Mouse (Mus musculus) stomach, embryonic 15.5 days (tissue): ENCODE measurements around the gene Ermap. TPM values are rescaled to one million over a fixed set of nuclear protein-coding genes. Genes with fewer than 3 reads are reported as not detected.

Experiments used
- ATAC-seq: fragments of 200-750 bp; cut with Nextera tagmentation; 2 replicates; pipeline ENCODE4 v1.8.0; 2017; ENCODE audit warnings: low read depth, moderate number of reproducible peaks, moderate TSS enrichment; ENCODE audit not compliant: insufficient read depth, low FRiP score
- H3K27ac ChIP-seq: fragments of 300-500 bp; sonication (generic); 2 replicates; pipeline ENCODE4 v1.5.1; 2015; ENCODE audit warnings: mild to moderate bottlenecking, inconsistent platforms
- H3K27me3 ChIP-seq: fragments of 300-500 bp; sonication (generic); replicated peaks from 2 replicates; pipeline ENCODE4 v1.6.1; 2015; ENCODE audit warnings: inconsistent platforms
- H3K36me3 ChIP-seq: fragments of 300-500 bp; sonication (generic); 2 replicates; pipeline ENCODE4 v1.6.1; 2015; ENCODE audit warnings: inconsistent platforms
- H3K4me1 ChIP-seq: fragments of 300-500 bp; sonication (generic); 2 replicates; pipeline ENCODE4 v1.6.1; 2015; ENCODE audit warnings: inconsistent platforms
- H3K4me2 ChIP-seq: fragments of 300-500 bp; sonication (generic); 2 replicates; pipeline ENCODE4 v1.6.1; 2015; ENCODE audit warnings: mild to moderate bottlenecking, inconsistent platforms
- H3K4me3 ChIP-seq: fragments of 300-500 bp; sonication (generic); replicated peaks from 2 replicates; pipeline ENCODE4 v1.5.1; 2015; ENCODE audit warnings: inconsistent platforms
- H3K9ac ChIP-seq: fragments of 300-500 bp; sonication (generic); 2 replicates; pipeline ENCODE4 v1.6.1; 2015; ENCODE audit warnings: inconsistent platforms
- H3K9me3 ChIP-seq: fragments of 300-500 bp; sonication (generic); 2 replicates; pipeline ENCODE4 v1.6.1; 2016; ENCODE audit warnings: inconsistent platforms
- WGBS: fragments of 180-500 bp; shearing (Covaris S2); methylation state at CpG from one replicate; pipeline ENCODE4 v1.1.7; 2015; 5-methylcytosine and 5-hydroxymethylcytosine counted together
- polyA plus RNA-seq: library from polyadenylated mRNA; unstranded; fragments of >200 nt; fragmentation: Nextera tagmentation; extraction: Ambion mirVana; gene quantifications from 2 replicates; pipeline ENCODE4 v1.2.1, GENCODE M21; 2015

The Ermap gene
- polyA plus RNA-seq, 1 experiment from 2014 or later, result 30.3 TPM

GRCm38 (mm10) chr4:119183525-119183924 lies 6.3 kb downstream of the Ermap start:
- no peak overlapping the region for H3K4me3 ChIP-seq
- no peaks in the 10 kb centered on the region for H3K9me3 ChIP-seq
- 35% methylated on average over 1 of the region's 1 CpGs for whole genome bisulfite sequencing
- ATAC-seq, result no peak
- no peak overlapping the region for H3K27ac ChIP-seq
- no peak overlapping the region for H3K4me2 ChIP-seq
- no peaks in the 10 kb centered on the region for H3K4me1 ChIP-seq
- no peaks in the 10 kb centered on the region for H3K27me3 ChIP-seq
- H3K36me3 ChIP-seq, result no peaks in the 10 kb centered on the region
- H3K9ac ChIP-seq, result no peak overlapping the region

GRCm38 (mm10) chr4:119181456-119181855 lies 8.4 kb downstream of the Ermap start:
- no peak overlapping the region for H3K9ac ChIP-seq
- H3K4me2 ChIP-seq, result no peak overlapping the region
- no peaks in the 10 kb centered on the region for H3K27me3 ChIP-seq
- H3K9me3 ChIP-seq, result no peaks in the 10 kb centered on the region
- H3K27ac ChIP-seq, result no peak overlapping the region
- no peaks in the 10 kb centered on the region for H3K4me1 ChIP-seq
- ATAC-seq, result no peak
- 74% methylated on average over 9 of the region's 9 CpGs for WGBS
- H3K36me3 ChIP-seq, result no peaks in the 10 kb centered on the region
- no peak overlapping the region for H3K4me3 ChIP-seq

- no peak for ATAC-seq
- H3K9ac ChIP-seq, result no peak overlapping the region
- no peaks in the 10 kb centered on the region for H3K4me1 ChIP-seq
- H3K9me3 ChIP-seq, result no peaks in the 10 kb centered on the region
- H3K27ac ChIP-seq, result no peak overlapping the region
- 57% methylated on average over 4 of the region's 4 CpGs for WGBS
- no peaks in the 10 kb centered on the region for H3K36me3 ChIP-seq
- no peak overlapping the region for H3K4me2 ChIP-seq
- no peak overlapping the region for H3K4me3 ChIP-seq
- H3K27me3 ChIP-seq, result no peaks in the 10 kb centered on the region
Observed at GRCm38 (mm10) chr4:119180133-119180707, 9.6 kb downstream of the Ermap start.

- no peak for ATAC-seq
- Histone ChIP-seq H3K9me3 (no peaks in the 10 kb centered on the region), H3K27ac (no peak overlapping the region), H3K27me3 (no peaks in the 10 kb centered on the region), H3K36me3 (no peaks in the 10 kb centered on the region), H3K9ac (no peak overlapping the region), H3K4me1 (no peaks in the 10 kb centered on the region), H3K4me3 (no peak overlapping the region), H3K4me2 (no peak overlapping the region)
- WGBS, result 66% methylated on average over 18 of the region's 18 CpGs
Observed at GRCm38 (mm10) chr4:119178331-119178730, 11.5 kb downstream of the Ermap start.

- Histone ChIP-seq H3K4me2 (no peak overlapping the region), H3K4me3 (no peak overlapping the region), H3K4me1 (peaks cover 5% of the 10 kb centered on the region), H3K9me3 (no peaks in the 10 kb centered on the region), H3K36me3 (no peaks in the 10 kb centered on the region), H3K27ac (no peak overlapping the region), H3K9ac (no peak overlapping the region), H3K27me3 (no peaks in the 10 kb centered on the region)
- WGBS, result 72% methylated on average over 5 of the region's 5 CpGs
- no peak for ATAC-seq
Observed at GRCm38 (mm10) chr4:119177702-119178101, 12.1 kb downstream of the Ermap start.

- peak within 1 kb of the TSS; percentile 62 for H3K4me2 ChIP-seq
- peak within 1 kb of the TSS; percentile 76 for H3K9ac ChIP-seq
- peak within 1 kb of the TSS; percentile 82 for H3K4me3 ChIP-seq
- H3K27me3 ChIP-seq, result no peaks in the 10 kb centered on the region
- no peak within 1 kb of the TSS for H3K27ac ChIP-seq
- under 1% methylated on average over 39 of the region's 40 CpGs for WGBS
- H3K9me3 ChIP-seq, result no peaks in the 10 kb centered on the region
- ATAC-seq, result peak; percentile 100
- peaks cover 8% of the 10 kb centered on the region for H3K4me1 ChIP-seq
- H3K36me3 ChIP-seq, result 0 out of 2 replicates have a peak, but pooled peaks cover 9% of the 10 kb centered on the region
Observed at GRCm38 (mm10) chr4:119173851-119174453, 15.9 kb downstream of the Ermap start, which contains the start of gene Zfp691. Gene Zfp691 (minus strand): TSS chr4:119174195.

- no peak for ATAC-seq
- H3K4me2 ChIP-seq, result peak overlapping the region; percentile 62
- H3K4me3 ChIP-seq, result peak overlapping the region; percentile 82
- H3K9me3 ChIP-seq, result no peaks in the 10 kb centered on the region
- H3K9ac ChIP-seq, result peak overlapping the region; percentile 76; the same call in 1 of the 2 replicates
- no peak overlapping the region for H3K27ac ChIP-seq
- H3K4me1 ChIP-seq, result peaks cover 8% of the 10 kb centered on the region
- H3K36me3 ChIP-seq, result 0 out of 2 replicates have a peak, but pooled peaks cover 11% of the 10 kb centered on the region
- 32% methylated on average over 18 of the region's 18 CpGs for WGBS
- no peaks in the 10 kb centered on the region for H3K27me3 ChIP-seq
Observed at GRCm38 (mm10) chr4:119172919-119173650, 16.7 kb downstream of the Ermap start.

GRCm38 (mm10) chr4:119167663-119168062 lies 22.1 kb downstream of the Ermap start:
- no peak overlapping the region for H3K27ac ChIP-seq
- no peak for ATAC-seq
- H3K36me3 ChIP-seq, result 0 out of 2 replicates have a peak, but pooled peaks cover 11% of the 10 kb centered on the region
- no peak overlapping the region for H3K9ac ChIP-seq
- H3K4me1 ChIP-seq, result peaks cover 2% of the 10 kb centered on the region
- no peaks in the 10 kb centered on the region for H3K9me3 ChIP-seq
- no peaks in the 10 kb centered on the region for H3K27me3 ChIP-seq
- no peak overlapping the region for H3K4me3 ChIP-seq
- H3K4me2 ChIP-seq, result no peak overlapping the region
- 6% methylated on average over 4 of the region's 4 CpGs for WGBS

GRCm38 (mm10) chr4:119167068-119167467 lies 22.7 kb downstream of the Ermap start:
- 0 out of 2 replicates have a peak, but pooled peaks cover 11% of the 10 kb centered on the region for H3K36me3 ChIP-seq
- no peaks in the 10 kb centered on the region for H3K27me3 ChIP-seq
- ATAC-seq, result no peak
- H3K4me2 ChIP-seq, result no peak overlapping the region
- H3K4me1 ChIP-seq, result no peaks in the 10 kb centered on the region
- H3K27ac ChIP-seq, result no peak overlapping the region
- H3K9ac ChIP-seq, result no peak overlapping the region
- no peak overlapping the region for H3K4me3 ChIP-seq
- 72% methylated on average over 4 of the region's 4 CpGs for WGBS
- no peaks in the 10 kb centered on the region for H3K9me3 ChIP-seq

- WGBS, result 67% methylated on average over 7 of the region's 7 CpGs
- no peak overlapping the region for H3K9ac ChIP-seq
- no peak overlapping the region for H3K4me2 ChIP-seq
- no peaks in the 10 kb centered on the region for H3K9me3 ChIP-seq
- 0 out of 2 replicates have a peak, but pooled peaks cover 11% of the 10 kb centered on the region for H3K36me3 ChIP-seq
- no peak for ATAC-seq
- no peak overlapping the region for H3K27ac ChIP-seq
- no peaks in the 10 kb centered on the region for H3K4me1 ChIP-seq
- H3K27me3 ChIP-seq, result no peaks in the 10 kb centered on the region
- no peak overlapping the region for H3K4me3 ChIP-seq
Observed at GRCm38 (mm10) chr4:119165916-119166315, 23.9 kb downstream of the Ermap start.

GRCm38 (mm10) chr4:119162990-119163389 lies 26.8 kb downstream of the Ermap start:
- no peak overlapping the region for H3K4me3 ChIP-seq
- no peak for ATAC-seq
- no peak overlapping the region for H3K4me2 ChIP-seq
- no peak overlapping the region for H3K9ac ChIP-seq
- no peaks in the 10 kb centered on the region for H3K36me3 ChIP-seq
- no peaks in the 10 kb centered on the region for H3K4me1 ChIP-seq
- H3K27ac ChIP-seq, result no peak overlapping the region
- WGBS, result 66% methylated on average over 4 of the region's 4 CpGs
- no peaks in the 10 kb centered on the region for H3K9me3 ChIP-seq
- H3K27me3 ChIP-seq, result no peaks in the 10 kb centered on the region

GRCm38 (mm10) chr4:119161358-119161757 lies 28.5 kb downstream of the Ermap start:
- Histone ChIP-seq H3K27ac (no peak overlapping the region), H3K4me1 (no peaks in the 10 kb centered on the region), H3K9me3 (no peaks in the 10 kb centered on the region), H3K36me3 (no peaks in the 10 kb centered on the region), H3K4me2 (no peak overlapping the region), H3K27me3 (no peaks in the 10 kb centered on the region), H3K9ac (no peak overlapping the region), H3K4me3 (no peak overlapping the region)
- 74% methylated on average over 3 of the region's 3 CpGs for WGBS
- ATAC-seq, result no peak
